Mouse (Mus musculus) urinary bladder, postnatal 36 days (tissue): ENCODE results near the gene Bach1.
"Not testable (repeated sequence)": the region's sequence is repeated elsewhere in the genome, so short reads cannot be mapped to it uniquely, and the experiment has no call there.

ENCODE experiments used
- DNase-seq, 2 experiments: peaks; one replicate each; pipeline ENCODE4 v3.0.0; 2022; ENCODE audit warnings: low spot score in 2 of 2, mixed read lengths in 1 of 2

Bach1 gene

DNA sequence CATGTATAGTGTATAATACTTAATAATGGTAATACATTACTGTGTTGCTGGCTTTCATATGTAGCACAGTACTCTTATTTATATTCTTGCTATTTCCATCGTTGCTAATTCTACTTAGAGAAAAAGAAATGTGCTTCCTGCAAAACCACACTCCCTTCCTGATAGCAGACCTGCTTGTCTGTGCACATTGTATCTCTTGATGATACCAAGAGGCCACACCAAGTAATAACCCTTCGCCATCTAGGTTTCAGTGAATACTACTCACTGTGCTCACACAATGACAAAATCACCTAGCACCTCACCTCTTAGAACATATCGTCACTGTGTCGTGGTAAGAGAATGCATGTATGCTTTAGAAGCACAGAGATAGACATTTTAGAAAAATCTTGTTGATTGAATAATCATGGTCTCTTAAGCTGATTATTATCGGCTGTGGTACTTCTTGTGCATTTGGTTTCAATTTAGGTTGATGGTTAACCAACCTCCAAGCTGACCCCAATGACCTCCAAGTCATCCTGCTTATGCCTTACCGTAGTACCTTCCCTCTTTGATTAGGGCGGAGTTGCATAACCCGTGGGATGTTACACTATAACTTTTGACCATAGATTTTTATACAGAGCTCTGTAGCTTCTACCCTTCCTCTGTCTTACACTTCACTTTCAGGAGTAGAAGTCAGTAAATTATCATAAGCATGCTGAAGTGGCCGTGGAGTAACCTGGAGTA is 17.7 kb upstream of the Bach1 start:
- DNase-seq, result no peak

DNA sequence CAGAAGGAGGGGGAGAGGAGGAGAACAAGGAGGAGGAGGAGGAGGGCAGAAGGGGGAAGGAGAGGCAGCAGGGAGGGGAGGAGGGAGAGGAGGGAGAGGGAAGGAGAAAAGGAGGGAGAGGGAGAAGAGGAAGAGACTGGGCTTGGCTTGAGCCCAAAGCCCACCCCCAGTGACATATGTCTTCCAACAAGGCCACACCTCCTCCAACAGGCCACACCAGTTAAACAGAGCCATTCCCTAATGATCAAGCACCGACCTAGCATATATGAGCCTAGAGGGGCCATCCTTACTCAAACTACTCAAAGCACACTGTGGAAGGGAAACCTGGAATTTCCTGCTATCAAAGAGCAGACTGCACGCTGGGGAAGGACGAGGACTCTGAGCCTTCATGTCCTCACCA is 16.9 kb upstream of the Bach1 start:
- no peak for DNase-seq

GRCm38 (mm10) chr16:87686458-87686857 is 12.3 kb upstream of the Bach1 start:
- no peak for DNase-seq

- no peak for DNase-seq
Observed at GRCm38 (mm10) chr16:87687346-87687745, 11.4 kb upstream of the Bach1 start.

DNA sequence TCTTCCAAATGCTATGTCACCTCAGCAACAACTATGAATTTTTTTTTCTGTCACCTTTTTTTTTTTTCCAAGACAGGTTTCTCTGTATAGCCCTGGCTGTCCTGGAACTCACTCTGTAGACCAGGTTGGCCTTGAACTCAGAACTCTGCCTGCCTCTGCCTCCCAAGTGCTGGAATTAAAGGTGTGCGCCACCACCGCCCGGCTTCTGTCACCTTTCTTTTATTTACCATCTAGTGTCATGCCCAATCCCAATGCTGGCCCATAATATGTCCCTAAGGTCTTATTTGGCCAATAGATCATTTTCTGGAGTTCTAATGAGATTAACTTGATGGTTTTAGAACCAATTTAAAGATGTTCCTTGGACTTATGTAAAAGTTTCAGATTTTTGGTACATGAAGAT is 10.4 kb upstream of the Bach1 start:
- not testable (repeated sequence) for DNase-seq

GRCm38 (mm10) chr16:87688823-87689222 is 9.9 kb upstream of the Bach1 start:
- not testable (repeated sequence) for DNase-seq

- no peak for DNase-seq
Observed at GRCm38 (mm10) chr16:87689225-87689624, 9.5 kb upstream of the Bach1 start.

DNA sequence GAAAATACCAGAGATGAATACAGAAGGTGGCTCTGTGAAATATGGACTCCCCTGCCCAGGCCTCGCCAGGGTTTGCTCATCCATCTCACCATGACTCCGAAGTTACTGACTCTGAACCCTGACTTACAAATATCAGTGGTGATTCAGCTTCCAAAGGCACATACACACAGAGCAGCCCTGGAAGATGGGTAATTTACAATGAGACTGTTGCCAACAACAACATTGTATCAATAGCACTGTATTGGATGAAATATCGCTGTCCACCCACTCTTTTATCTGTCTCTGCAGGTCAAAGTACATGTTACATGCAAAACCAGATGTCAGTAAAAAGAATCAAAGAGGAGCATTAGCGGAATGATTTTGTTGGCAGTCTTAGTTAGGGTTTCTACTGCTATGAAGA is 8.2 kb upstream of the Bach1 start:
- no peak for DNase-seq

DNA sequence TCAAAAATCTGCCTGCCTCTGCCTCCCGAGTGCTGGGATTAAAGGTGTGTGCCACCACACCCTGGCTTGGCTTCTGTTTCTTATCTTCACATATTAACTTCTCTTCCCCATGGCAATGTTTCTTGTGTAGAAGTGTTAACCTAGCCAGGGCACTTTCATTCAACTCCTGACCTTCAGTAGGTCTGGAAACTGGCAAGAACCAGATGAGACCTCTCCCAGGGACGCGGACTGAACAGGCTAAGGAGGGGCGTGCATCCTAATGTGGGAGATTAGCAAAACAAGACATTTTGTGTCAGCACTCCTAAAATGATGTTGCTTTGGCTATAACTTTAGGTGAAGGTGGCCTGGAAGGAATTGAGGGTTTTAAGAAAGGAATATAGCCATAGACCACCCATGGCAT is 7.6 kb upstream of the Bach1 start:
- no peak for DNase-seq

DNA sequence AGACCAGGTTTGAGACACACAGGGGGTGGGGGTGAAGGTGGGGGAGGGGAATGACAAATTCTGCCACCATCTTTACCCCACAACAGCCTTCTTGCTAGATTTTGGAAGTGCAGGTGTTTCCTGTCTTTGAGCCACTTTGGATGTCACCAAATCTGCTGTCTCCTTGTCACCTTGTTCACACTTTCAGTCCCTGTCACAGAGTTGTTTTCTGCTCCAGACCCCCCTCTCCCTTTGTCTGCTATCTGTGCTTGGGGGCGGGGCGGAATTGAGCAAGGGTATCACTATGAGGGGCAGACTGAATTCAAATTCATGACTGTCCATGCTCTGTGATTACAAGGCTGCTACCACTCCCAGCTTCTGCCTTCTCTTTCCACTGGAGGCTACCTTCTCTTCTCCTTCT is 6.2 kb upstream of the Bach1 start:
- no peak for DNase-seq

GRCm38 (mm10) chr16:87697707-87698365 is 909 bp upstream of the Bach1 start:
- no peak for DNase-seq

DNA sequence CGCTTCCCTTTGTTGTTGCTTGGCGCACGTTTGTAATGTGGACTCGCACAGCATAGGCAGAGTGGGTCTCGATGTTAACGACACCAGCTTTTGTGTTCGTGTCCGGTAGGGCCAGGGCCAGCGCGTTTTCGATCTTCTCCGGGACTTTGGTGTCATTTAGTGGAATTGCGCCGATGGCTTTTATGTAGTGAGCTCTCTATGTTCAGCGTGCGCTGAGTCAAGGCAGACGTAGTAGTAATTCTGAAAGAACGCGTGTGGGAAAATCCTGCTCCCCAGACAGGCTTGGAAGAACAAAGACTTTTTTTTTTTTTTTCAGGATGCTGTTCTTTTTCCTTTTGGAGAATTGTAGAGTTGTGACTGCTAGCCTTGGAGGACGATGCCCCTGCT is 554 bp downstream of the Bach1 start:
- DNase-seq, result no peak

- DNase-seq, result peak; percentile 40
Observed at GRCm38 (mm10) chr16:87699693-87700394, 1.1 kb downstream of the Bach1 start.

DNA sequence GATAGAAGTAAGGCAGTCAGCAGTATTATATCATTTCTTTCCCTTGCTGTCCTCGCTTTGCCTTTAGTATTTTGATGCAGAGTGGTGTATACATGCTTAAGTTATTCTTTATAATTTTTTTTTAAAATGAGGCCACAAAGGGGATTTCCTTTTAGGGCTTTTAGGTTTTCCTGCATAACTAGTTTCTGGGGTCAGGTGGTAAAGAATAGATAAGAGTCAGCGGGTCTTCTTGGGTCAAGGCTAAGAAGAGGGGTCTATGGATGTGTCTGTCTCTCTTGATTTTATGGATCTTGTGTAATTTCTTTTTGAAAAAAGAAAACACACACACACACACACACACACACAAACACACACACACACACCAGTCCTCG is 1.6 kb downstream of the Bach1 start:
- DNase-seq, result no peak

DNA sequence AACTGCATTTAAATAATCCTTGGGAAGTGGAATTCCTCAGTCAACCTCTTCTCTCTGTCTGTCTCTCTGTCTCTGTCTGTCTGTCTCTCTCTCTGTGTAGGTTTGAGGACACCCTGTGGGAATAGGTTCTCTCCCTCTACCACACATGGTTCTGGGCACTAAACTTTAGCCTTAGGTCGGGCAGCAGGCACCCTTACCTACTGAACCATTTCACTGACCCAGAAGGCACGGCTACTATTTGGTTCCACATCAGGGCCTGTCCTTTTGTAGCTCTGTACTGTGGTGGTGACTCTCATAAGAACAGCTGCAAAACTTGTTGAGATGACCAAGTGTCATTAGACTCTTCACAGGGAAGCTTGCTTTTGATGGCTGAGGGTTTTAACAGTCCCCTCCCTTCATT is 3.1 kb downstream of the Bach1 start:
- no peak for DNase-seq

DNA sequence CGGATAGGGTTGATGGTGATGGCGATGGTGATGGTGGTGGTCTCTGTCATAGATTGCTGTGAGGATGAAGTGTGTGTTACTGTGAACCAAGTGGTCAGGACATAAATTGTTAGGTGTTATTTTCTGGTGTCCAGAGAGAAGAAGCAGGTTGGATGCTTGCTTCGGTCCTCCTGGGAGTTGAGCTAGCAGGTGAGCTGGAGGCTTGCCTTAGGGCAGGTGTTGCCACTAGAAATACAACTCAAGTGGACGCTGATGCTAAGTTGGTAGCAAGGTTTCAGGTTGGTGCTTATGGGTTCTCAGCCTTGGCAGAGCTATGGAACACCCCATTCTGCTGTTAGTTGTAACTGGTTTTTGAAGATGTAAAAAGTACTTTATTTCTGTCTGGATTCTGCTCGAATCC is 4.1 kb downstream of the Bach1 start:
- no peak for DNase-seq

DNA sequence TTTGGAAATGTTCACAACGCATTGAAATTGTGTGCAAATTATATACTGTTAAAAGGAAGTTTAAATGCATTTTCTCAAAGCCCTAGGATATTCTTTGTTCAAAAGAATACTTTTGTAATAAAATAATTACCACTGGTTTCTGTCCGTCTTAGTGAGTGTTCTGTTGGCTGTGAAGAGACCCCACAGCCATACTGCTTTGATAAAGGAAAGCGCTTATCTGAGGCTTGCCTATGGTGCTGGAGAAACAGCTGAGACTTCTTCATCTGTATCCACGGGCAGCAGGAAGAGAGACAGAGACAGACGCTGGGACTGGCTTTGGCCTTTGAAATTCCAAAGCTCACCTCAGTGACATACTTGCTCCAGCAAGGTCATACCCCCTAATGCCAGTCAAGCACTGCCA is 5.5 kb downstream of the Bach1 start:
- DNase-seq, result no peak

DNA sequence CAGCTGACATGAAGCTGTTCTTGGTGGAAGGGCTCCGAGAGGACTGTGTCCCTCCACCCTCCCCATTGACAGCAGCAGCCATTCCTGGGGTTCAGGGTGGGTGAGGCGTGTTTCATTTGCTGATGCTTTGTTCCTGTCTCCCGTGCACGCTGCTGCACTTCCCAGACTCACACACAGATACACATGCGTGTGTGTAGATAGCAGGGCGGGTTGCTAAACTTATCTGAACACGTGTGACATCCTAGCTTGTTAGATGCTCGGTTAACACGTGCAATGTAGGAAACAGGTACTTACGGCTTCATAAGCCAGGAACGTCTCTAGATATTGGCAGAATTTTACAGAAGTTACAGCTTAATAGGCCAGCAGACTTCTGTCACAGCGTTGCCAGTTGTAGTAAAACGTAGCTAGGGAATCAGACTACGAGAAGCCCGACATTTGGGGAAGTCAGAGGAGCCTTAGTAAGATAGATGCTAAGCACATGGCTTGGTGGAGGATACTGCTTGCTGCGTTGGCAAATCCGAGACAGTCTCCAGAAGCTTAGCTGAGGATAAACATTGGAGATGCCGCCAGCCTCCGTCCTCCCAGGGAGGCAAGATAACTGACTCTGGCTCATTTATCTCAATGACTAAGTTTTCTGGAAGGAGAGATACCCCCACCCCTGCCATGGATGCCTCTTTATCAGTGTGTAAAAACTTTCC is 7.3 kb downstream of the Bach1 start:
- DNase-seq, result no peak

DNA sequence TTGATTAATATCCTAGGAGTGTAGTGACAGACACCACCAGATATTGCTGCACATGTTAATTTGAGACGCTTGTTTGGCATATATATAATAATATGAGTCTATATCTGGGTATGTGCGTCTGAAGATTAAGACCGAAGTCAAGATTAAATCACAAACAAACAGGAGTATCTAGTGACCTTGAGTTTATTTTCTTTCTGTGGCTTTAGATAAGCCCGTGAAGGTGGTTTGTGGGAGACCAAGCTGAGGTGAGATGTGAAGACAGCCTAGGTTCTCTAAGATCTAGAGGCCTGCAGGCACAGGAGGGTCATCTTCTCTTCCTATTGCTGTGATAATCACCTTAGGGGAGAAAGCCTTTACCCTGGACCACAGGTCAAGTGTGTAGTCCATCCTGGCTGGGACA is 8.6 kb downstream of the Bach1 start:
- DNase-seq, result no peak

GRCm38 (mm10) chr16:87708570-87708969 is 9.8 kb downstream of the Bach1 start:
- DNase-seq, result no peak

DNA sequence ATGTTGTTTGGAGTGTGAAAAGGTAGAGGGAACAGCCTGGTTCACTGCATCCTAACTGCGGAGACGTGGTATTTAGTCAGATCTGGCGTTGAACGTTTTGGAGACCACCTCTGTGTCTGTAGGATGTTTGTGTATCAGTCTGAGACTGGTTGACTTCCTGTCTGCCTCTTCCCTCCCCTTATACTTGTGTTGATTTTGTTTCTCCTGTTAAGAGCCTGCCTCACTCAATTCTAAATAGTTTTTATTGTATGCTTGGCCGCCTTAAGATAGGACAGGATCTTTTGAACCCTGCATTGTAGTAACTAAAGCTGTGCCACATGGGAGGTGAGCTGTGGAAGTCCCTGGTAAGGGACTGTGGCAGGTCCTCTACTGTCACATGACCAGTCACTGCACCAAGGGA is 10.4 kb downstream of the Bach1 start:
- no peak for DNase-seq

GRCm38 (mm10) chr16:87709971-87710370 is 11.2 kb downstream of the Bach1 start:
- no peak for DNase-seq

DNA sequence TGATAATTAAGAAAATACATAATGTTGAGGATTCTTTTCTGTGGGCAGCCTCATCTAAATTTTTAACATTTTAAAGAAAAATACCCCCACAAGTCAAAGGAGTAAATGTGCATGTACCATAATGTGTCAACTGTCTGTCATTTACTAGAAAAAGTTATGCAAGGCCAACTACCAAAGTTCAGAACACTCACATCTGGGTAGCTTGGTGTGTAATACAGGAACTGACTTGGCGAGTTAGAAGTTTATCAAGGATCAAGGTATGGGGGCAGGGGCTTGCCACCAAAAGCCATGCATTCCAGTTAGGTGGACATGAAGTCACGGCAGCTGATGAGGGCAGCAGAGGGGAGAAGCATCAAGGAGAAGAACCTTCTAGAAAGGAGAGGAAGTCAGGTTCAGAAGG is 13.2 kb downstream of the Bach1 start:
- no peak for DNase-seq
